Mouse (Mus musculus) T-helper 2 cell (primary cell): Measurements from ENCODE around the gene Srp68.
"Not testable (repeated sequence)": the region's sequence is repeated elsewhere in the genome, so short reads cannot be mapped to it uniquely, and the experiment has no call there.

ENCODE experiments used
- in situ Hi-C: fragments of 300-600 bp; cut with MboI, MseI; formaldehyde crosslinking; loops from one replicate; pipeline ENCODE4 v1.15.1; 2025; ENCODE audit warnings: high pct_unique_total_duplicates

The Srp68 gene

DNA sequence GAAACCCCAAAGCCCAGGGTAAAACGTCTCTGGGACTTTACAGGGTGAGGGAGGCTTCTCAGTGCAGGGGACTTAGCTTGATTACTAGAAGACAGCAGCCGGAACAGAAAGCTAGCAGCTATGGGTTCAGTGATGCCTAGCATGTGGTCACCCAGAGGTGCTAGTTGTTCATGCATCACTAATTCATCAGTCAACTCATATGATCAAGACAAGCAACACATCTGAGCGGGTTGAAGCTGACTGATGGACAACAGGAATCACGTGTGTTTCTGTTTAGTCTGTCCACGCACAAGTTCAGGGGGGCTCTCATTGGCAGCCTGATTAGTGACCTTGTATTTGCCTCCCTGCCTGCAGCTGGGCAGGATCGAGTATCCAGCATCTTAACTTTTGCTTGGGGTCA is 10.0 kb upstream of the Srp68 start:
- in situ Hi-C loops = no loop called here

DNA sequence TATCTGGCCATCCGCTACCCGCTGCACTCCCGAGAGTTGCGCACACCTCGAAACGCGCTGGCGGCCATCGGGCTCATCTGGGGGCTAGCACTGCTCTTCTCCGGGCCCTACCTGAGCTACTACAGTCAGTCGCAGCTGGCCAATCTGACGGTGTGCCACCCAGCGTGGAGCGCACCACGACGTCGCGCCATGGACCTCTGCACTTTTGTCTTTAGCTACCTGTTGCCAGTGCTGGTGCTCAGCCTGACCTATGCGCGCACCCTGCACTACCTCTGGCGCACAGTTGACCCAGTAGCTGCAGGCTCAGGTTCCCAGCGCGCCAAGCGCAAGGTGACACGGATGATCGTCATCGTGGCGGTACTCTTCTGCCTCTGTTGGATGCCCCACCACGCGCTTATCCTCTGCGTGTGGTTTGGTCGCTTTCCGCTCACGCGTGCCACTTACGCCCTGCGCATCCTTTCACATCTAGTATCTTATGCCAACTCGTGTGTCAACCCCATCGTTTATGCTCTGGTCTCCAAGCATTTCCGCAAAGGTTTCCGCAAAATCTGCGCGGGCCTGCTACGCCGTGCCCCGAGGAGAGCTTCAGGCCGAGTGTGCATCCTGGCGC is 9.0 kb upstream of the Srp68 start:
- in situ Hi-C loops = no loop called here

DNA sequence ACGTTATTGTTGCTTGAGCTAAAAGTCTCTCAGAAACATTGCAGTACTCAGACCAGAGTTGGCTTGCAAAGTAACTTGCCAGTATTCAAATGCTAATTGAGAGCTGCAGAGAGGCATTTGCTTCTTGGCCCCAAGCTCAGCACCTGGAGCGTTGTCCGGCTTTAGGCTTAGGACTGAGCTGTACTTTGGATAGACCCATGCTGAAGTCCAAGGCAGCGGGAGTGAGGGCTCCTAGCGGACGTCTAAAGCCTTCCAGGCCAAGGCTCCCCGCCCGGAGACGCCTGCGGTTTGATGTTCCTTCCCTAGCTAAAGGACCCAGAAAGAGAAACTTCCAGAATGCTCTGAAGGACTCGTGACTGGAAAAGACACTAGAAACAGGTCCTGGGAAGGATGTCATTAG is 8.1 kb upstream of the Srp68 start:
- in situ Hi-C loops = no loop called here

DNA sequence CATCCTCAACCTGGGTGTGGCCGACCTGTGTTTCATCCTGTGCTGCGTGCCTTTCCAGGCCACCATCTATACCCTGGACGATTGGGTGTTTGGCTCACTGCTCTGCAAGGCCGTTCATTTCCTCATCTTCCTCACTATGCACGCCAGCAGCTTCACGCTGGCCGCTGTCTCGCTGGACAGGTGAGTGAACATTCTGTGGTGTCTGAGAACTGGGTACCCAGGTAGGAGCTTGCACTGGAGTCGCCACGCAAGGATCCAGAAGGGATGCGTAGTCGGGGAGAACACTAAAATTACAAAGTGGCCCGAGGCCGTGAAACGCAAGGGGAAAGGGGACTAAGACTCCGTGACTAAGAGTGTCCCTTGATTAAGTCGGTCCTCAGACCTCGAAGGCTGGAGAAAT is 7.7 kb upstream of the Srp68 start:
- in situ Hi-C loops = no loop called here

DNA sequence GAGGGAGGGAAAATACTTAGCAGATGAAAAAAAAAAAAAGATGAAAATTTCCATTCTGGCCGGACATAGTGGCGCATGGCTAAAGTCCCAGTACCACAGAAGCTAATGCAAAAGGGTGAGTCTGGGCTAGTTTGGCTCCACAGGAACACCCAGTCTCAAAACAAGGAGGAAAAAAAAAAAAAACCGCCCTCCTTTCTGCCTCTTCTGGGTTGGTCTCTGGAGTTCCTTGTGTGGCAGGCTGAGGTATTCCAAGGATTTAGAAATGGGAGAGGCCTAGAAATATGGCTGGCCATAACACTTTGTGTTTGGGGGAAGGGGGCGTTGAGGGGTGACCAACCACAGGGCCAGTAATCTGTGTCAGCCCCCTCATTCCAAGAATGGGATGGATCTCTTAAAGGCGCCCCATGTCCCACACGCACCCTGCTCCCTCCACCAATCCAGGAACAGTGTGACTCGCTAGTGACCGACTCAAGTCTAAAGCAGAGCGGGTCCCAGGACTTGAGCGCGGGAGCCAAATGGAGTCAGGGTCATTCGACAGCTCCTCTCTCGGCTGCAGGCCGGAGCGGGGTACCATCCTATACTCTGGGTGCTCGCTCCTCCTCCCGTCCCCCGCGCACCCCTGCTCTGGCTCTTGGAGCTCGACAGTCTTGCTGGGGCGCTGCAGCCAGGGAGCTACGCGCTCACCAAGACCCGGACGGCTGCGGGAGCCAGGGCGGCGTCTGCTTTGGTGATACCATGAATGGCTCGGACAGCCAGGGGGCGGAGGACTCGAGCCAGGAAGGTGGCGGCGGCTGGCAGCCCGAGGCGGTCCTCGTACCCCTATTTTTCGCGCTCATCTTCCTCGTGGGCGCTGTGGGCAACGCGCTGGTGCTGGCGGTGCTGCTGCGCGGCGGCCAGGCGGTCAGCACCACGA is 7.0 kb upstream of the Srp68 start, which contains the start of gene Galr2:
Gene Galr2 (plus strand): TSS at position 189 of the 913 bp plus-strand sequence.
- in situ Hi-C loops = no loop called here

DNA sequence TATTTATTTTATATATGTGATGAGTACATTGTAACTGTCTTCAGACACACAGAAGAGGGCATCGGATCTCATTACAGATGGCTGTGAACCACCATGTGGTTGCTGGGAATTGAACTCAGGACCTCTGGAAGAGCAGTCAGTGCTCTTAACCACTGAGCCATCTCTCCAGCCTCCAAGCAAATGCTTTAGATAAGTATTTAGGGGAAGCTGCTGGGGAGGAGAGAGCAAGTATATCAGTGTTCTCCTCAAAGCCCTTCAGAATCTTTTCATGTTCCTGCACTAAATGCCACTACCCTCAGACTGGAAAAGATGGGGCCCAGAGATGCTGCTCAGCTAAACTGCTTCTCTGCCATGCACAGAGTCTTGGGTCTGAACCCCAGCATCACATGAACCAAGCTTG is 3.2 kb upstream of the Srp68 start:
- in situ Hi-C loops = not testable (repeated sequence)

DNA sequence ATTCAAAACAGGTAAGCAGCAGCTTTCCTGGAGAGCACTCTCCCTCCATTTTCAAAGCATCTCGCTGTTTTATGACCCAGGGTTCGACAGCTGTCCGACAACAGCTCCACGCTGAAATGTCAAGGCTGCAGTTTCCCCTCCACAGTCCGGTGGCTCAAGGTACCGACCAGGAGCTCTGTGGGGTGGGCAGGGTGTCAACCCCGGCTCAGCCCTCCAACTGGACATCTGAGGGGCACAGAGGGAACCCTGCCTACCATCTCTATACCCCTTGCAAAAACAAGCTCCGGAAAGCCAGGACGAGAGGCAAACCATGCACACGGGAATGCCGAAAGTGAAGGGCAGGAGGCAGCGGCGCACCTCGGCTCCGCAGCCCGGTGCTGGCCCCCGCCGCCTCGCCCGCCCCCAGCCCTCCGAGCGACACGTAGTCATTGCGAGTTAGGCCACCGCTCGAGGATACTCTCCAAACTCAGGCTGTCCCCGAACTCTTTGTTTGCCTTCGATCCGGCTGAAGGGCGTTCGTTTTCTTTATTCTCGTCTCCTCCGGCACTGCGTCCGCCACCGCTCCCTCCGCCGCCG is 460 bp downstream of the Srp68 start:
- in situ Hi-C loops = no loop called here

DNA sequence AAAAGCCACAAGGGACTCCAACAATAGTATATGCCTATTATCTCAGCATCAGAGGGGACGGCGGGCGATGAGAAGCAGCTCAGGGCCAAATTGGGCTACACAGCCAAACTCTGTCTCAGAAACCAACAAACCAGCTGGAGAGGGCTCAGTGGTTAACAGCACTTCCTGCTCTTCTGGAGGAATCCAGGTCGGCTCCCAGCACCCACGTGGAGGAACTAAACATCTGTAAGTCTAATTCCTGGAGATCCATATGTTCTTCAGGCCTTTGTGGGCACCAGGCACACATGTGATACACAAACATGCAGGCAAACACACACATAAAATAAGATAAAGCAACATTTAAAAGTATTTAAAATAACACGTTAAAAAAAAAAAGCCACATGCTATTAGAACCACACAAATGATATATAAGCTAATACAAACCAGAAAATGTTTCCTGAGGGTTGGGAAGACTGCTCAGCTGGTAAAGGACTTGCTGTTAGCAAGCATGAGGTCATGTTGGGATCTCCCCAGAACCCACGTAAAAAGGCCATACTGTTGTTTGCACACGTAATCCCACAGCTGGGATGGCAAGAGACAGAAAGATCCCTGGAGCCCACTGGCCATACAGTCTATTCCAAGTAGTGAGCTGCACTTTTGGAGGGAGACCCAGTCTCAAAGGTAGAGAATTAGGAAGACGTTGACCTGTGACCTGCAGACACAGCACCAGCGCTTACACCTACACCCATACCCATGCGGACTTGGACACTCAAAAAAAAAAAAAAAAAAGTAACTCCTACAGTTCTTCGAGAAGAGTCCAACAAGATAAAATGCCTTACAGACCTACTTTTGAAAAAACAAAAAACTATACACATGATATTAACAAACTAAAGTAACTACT is 1.2 kb downstream of the Srp68 start:
- in situ Hi-C loops = no loop called here

DNA sequence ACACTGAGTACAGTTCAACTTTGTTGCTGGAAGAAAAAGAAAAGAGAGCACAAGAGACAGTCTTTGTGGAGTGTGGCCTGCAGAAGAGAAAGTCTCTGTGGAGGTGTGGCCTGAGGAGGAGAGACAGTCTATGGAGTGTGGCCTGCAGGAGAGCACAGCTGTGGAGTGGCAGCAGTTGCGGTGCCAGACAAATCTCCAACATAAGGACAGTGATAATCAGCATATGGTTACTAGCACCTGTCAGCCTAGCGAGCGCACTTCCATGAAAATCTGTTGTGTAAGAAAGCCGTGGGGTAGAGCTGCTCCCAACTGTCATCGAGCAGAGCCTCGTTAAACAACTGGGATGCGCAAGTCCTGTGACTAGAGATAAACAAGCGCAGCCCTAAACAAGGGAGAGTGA is 4.5 kb downstream of the Srp68 start:
- in situ Hi-C loops = no loop called here

DNA sequence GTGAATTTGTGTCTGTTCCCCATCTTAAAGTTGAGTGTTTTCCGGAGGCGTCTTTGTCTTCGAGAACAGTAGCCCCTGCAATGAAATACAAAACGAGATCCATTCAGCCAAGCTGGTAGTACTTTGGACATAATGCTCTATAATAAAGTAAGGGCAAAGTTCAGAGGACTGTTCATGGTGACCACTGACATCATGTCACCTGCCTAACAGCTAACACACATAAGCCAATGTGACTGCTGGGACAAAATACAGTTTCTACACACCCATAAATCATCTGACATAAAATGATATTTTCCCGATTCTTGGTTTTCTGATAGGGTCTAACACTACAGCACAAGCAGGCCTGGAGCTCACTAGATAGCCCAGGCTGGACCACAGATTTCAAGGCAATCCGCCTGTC is 5.7 kb downstream of the Srp68 start:
- in situ Hi-C loops = no loop called here

DNA sequence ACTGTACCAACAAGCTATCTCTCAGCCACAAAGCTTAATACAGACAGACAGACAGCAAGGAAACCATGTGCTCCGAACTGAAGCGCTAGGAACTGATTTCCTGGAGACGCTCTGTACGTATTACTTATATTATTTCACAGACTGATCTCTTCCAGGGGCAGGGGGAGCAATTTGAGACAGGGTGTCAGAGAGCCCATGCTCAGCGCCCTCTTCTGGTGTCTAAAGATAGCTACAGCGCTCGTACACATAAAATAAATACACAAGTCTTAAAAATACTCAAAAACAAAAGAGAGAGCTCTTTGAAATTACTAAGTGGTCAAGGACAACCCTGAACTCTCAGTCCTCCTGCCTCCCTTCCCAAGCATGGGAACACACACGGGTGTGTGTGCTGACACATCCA is 6.4 kb downstream of the Srp68 start:
- in situ Hi-C loops = no loop called here

DNA sequence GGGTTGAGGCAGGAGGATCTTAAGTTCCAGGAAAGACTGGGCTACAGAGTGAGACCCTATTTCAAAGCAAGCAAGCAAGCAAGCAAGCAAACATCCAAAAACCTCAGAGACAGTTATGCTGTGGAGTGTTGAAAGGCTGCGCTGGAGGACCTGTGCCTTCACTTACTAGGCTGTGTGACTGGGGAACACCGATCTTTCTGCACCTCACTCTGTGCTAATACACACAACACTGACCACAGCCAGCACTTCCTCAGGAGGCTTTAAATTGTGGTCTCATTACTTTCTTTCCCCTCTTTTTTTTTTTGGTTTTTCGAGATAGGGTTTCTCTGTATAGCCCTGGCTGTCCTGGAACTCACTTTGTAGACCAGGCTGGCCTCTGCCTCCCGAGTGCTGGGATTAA is 8.2 kb downstream of the Srp68 start:
- in situ Hi-C loops = no loop called here

DNA sequence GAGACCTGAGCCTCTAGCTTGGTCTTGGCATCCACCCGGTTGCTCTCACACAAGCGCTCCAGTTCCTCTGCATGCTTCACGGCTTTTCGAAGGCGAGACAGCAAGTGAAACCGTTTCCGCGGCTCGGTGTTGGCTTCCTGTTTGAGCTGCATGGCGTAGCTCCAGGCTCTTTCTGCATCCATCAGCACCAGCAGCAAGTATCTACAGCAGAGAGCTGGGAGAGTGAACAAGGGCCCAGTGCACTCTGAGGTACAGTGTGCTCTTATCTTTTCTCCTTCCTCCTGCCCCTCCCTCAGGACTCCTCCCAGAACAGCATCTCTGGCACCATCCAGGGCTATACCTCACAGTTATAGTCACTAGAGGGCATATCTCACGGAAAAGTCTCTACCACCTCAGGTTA is 8.7 kb downstream of the Srp68 start:
- in situ Hi-C loops = no loop called here

DNA sequence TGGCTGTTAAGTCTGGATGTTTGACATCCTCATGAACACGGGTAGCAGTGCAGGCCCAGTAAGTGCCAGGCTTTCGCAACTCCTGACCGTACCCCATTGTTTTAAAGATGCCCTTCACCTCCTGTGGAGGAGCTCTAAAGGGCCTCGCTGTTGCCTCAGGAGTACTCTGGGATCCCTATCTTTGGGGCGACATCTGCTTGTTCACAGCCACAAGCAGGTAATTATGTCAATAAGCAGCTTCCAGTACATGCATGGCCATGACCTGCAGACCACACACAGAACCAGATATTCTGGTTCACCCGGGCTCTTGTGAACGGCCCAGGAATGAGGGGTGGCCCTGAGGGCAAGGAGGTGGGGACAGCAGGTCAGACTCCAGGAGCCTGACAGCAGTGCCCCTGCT is 13.8 kb downstream of the Srp68 start:
- in situ Hi-C loops = no loop called here

DNA sequence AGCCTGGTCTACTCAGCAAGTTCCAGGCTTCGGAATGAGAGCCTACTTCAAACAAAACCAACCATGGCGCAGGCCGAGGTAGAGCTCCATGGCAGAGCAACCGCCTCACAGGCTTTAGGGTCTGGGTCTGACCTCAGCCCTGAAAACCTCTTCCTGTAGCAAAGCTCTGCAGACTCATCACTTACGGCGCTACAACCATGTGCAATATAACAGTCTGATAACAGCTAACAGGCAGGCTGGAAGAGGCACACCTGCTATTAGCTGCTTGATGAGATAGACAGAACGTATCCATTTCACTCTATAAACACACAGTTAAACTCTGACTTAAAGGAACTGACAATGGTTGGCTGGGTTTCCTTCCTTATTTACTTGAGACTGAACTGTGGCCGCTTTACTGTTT is 14.6 kb downstream of the Srp68 start:
- in situ Hi-C loops = no loop called here

DNA sequence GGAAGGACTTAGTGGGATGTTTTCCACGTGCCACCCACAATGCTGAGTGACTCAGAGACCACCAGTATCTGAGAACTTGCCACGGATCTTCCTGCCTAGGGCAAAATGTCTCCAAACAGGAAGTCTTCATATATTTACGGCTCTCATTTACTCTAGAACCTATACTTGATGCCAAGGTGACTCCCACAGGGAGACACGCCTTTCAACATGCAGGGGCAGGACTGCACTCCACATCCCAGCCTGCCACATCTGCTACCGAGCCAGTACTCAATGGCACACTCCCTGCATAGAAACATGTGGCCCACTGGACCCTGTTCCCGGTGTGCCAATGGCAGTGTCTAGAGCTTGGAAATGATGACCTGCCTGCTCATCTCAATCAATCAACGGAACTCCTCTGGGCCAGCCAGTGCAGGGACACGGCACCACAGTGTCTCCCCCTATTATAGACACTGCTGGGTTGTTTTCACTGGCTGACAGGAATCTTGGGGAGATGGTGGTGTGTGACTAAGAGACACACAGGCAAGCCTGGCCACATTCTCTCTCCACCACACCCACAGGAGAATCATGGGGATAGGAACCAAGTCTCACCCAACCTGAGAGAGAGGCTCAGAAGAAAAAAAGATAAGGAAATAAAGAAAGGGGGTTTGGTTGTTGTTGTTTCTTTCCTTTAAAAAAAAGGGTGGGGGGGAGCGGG is 17.9 kb downstream of the Srp68 start:
- in situ Hi-C loops = no loop called here

DNA sequence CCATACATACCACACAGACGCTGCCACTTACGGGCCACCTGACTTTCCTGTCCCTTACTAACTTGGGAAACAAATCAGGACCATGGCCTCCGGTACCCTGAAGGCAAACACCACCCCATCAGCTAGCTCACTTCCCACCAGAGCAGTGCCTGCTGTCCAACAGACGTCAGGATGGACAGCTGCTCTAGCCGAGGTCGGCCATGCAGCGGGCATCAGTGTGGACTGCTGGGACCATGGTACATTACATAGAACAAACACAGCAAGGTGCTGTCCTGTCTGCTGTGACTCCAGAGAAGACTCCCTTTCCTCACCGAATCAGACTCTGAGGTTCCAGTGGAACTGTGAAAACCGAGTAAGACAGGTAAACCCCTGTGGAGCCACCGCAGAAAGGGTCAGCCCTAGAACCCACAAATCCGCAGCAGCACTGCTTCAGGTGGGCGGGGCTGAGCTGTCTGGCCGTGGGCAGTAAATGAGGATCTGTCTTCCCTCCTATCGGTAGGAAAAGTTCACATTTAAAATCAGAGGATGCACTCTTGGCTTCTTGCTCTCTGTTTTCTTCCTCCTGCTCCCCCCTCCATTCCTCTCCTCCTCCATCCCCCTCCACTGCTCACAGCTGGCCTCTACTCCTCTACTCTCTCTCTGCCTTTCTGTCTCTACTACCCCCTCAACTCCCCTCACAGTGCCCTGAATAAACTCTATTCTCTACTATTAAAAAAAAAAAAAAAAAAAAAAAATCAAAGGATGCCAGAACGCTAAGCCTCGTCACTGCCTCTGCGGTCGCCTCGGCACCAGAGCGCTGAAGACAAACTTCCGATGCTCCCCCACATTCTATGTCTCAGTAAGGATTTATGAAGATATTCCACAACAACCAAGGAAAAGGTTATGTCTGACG is 18.7 kb downstream of the Srp68 start:
- in situ Hi-C loops = no loop called here

DNA sequence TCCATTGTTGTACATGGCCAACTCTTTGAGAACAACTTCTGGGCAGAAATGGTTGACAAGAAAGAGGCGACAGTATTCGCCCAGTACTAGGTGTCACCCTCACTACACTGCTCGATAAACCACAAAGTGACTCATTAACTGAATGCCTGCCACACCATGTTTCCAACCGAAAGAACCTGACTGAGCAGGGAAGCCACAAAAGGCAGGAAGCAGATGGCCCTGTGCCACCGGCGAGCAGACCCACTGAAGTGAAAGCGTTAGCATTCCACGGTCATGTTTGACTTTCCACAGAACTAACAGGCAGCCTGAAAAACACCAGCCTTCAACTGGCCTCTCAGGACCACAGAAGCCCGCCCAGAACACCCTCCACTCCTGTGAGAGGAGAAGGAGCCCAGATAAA is 19.4 kb downstream of the Srp68 start:
- in situ Hi-C loops = no loop called here

DNA sequence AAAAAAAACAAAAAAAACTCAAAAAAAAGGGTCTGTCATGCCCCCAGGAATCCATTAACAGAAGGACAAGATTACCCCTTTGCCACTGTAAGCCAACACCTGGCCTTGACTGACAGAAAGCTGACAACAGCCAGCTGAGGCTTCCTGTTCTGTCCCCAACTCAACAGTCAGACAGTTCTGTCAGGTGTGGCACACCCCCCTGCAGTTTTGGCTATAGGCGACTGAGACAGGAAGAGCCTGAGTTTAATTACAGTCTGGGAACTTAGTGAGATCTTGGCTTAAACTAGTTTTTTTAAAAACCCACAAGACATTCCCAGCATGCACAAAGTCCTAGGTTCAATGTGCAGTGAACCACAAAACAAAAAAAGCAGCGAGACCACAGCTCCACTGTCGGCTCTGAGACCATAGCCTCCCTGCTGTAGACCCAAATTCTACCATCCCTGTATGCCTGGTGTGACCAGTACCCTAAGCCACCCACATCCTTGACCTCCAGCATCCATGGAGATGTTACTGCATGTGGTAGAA is 20.9 kb downstream of the Srp68 start:
- in situ Hi-C loops = no loop called here

DNA sequence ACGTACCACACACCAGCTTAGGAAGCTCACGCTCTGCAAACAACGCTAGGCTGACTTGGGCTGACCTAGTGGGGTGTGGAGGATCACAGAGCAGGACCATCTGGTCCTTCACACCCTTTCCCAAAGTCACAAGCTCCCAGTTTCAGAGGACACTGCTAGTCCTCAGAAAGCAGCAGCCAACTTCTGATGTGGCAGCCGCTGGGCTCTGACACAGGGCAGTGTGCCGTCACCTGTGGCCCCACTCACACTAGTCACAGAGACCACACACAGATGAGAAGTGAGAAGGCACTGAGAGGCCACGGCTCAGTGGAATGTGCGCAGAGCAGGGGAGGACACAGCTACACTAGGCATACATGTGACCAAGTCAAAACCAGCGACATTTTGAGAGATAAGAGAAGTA is 23.1 kb downstream of the Srp68 start:
- in situ Hi-C loops = no loop called here
